In genomic region chr4:45012105-45012975, GRCm38 (mm10) we compare ENCODE assay signal across 8 mouse cellular contexts. TPM values are rescaled to one million over a fixed set of nuclear protein-coding genes. Genes with fewer than 3 reads are reported as not detected.
DNase-seq lines count a peak whose midpoint lies in the region; ATAC-seq and TF ChIP-seq lines count a peak whose summit lies in the region.

Gene Zbtb5, minus strand, starts transcription at chr4:45012412.

- under 1% methylated on average over 63 of the region's 63 CpGs for WGBS in hindbrain, embryonic 10.5 days
- under 1% methylated on average over 61 of the region's 63 CpGs for WGBS in lung, postnatal 0 days

- peak; percentile 94 for ATAC-seq in frontal cortex, adult (ENCODE audit: low TSS enrichment)
- peak; percentile 98 for ATAC-seq in lung, postnatal 0 days

- peak; percentile 99 for DNase-seq in MN1 (ENCODE audit: low spot score)
- DNase-seq in cerebellum, adult 9-10 months, result peak; percentile 100
- peak; percentile 100 for DNase-seq in hindbrain, embryonic 10.5 days (ENCODE audit: low spot score)
- DNase-seq in layer of hippocampus, adult 9-11 months, result peak; percentile 100
- peak; percentile 100 for DNase-seq in lung, postnatal 0 days (ENCODE audit: low spot score)
- DNase-seq in ovary, postnatal 14 days (ENCODE audit: low spot score), result peak; percentile 93
- peak; percentile 99 for DNase-seq in thymus, postnatal 14 days

- 0 out of 2 replicates have a peak, but pooled peaks cover 3% of the 10 kb centered on the region for H3K36me3 ChIP-seq in hindbrain, embryonic 10.5 days
- no peaks in the 10 kb centered on the region for H3K36me3 ChIP-seq in lung, postnatal 0 days (ENCODE audit: insufficient read depth, low read length)

- H3K27ac ChIP-seq in hindbrain, embryonic 10.5 days, result peak within 1 kb of the TSS; percentile 96
- peak within 1 kb of the TSS; percentile 96 for H3K27ac ChIP-seq in lung, postnatal 0 days (ENCODE audit: low read length)

- 0 out of 2 replicates have a peak, but pooled peaks have one; percentile 7 for TF ChIP-seq EP300 in lung, postnatal 0 days (IDR thresholded peaks at IDR 0.05)

- no peaks in the 10 kb centered on the region for H3K9me3 ChIP-seq in hindbrain, embryonic 10.5 days
- no peaks in the 10 kb centered on the region for H3K9me3 ChIP-seq in lung, postnatal 0 days (ENCODE audit: low read length)

- H3K27me3 ChIP-seq in hindbrain, embryonic 10.5 days (ENCODE audit: insufficient read depth, poor library complexity, severe bottlenecking), result no peaks in the 10 kb centered on the region
- no peaks in the 10 kb centered on the region for H3K27me3 ChIP-seq in lung, postnatal 0 days (replicated peaks; ENCODE audit: insufficient read depth, low read length)

- no peak for TF ChIP-seq CTCF in lung, postnatal 0 days (IDR thresholded peaks at IDR 0.05)

- H3K4me2 ChIP-seq in lung, postnatal 0 days (replicated peaks; ENCODE audit: low read depth, low read length), result peak within 1 kb of the TSS; percentile 86

- H3K4me3 ChIP-seq in hindbrain, embryonic 10.5 days, result peak within 1 kb of the TSS; percentile 82
- H3K4me3 ChIP-seq in lung, postnatal 0 days (ENCODE audit: low read depth, low read length), result peak within 1 kb of the TSS; percentile 89

- H3K4me1 ChIP-seq in hindbrain, embryonic 10.5 days (replicated peaks), result peaks cover 26% of the 10 kb centered on the region
- H3K4me1 ChIP-seq in lung, postnatal 0 days (ENCODE audit: insufficient read depth, low read depth, low read length), result peaks cover 8% of the 10 kb centered on the region; the same call in 1 of the 2 replicates

- H3K9ac ChIP-seq in lung, postnatal 0 days (replicated peaks; ENCODE audit: low read depth), result peak within 1 kb of the TSS; percentile 69

RNA-seq across cellular contexts. Expression of gene Zbtb5, which starts in this region (rescaled TPM):
- polyA plus RNA-seq in hindbrain, embryonic 10.5 days (2016; fragmentation: Nextera tagmentation; extraction: Ambion mirVana), result 34.4 and 35.8 TPM in 2 replicates
- polyA plus RNA-seq in lung, postnatal 0 days (2015; fragmentation: Nextera tagmentation; extraction: Ambion mirVana), result 10.3 and 11.7 TPM in 2 replicates

Comparison
In these comparisons a context has a peak if more than half of its experiments do, and no peak if none do; other contexts are left out.
1. Peak in every context shown above with its lines: DNase-seq, ATAC-seq, H3K4me3 ChIP-seq and H3K27ac ChIP-seq.